Mouse (Mus musculus) cerebellum, postnatal 25 days (tissue): ENCODE data around the gene Akap2.

Source experiments
- DNase-seq, 2 experiments: peaks; one replicate each; pipeline ENCODE4 v3.0.0; 2021; ENCODE audit warnings: mixed read lengths in 2 of 2

The Akap2 gene

GRCm38 (mm10) chr4:57717354-57717753 is at the start of gene Akap2:
TSS of gene Akap2 (plus strand) at chr4:57717657.
- no peak for DNase-seq

DNA sequence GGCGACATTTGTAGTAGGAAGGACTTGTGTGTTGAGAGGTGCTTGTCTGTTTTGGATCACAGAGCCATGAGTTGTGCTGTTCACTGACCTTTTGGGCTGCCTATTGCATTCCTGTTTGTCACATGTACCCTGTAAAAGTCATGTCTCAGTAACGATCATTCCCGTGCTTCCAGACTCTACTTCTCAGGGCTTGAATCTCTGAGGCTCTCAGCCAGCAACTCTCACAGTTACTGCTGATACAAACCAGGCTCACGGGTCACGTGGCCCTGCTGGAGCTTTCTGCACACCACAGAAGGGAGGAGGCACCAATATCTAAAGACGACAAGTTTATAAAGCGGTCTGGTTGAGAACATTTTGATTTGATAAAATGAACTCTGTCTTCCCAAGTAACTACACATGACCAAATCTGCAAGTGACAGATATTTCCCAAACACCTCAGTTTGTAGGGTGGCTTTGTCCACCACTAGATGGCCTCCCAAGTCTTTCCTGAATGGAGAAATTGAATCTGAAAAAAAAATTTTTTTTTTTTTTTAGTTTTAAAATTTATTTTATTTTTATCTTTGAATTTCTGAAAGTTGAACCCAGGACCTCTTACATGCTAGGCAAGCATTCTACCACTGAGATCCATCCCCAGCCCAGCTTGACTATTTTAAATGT is 46.5 kb upstream of the Akap2 start:
- DNase-seq: no peak

GRCm38 (mm10) chr4:57672541-57672940 is 44.9 kb upstream of the Akap2 start:
- no peak for DNase-seq

DNA sequence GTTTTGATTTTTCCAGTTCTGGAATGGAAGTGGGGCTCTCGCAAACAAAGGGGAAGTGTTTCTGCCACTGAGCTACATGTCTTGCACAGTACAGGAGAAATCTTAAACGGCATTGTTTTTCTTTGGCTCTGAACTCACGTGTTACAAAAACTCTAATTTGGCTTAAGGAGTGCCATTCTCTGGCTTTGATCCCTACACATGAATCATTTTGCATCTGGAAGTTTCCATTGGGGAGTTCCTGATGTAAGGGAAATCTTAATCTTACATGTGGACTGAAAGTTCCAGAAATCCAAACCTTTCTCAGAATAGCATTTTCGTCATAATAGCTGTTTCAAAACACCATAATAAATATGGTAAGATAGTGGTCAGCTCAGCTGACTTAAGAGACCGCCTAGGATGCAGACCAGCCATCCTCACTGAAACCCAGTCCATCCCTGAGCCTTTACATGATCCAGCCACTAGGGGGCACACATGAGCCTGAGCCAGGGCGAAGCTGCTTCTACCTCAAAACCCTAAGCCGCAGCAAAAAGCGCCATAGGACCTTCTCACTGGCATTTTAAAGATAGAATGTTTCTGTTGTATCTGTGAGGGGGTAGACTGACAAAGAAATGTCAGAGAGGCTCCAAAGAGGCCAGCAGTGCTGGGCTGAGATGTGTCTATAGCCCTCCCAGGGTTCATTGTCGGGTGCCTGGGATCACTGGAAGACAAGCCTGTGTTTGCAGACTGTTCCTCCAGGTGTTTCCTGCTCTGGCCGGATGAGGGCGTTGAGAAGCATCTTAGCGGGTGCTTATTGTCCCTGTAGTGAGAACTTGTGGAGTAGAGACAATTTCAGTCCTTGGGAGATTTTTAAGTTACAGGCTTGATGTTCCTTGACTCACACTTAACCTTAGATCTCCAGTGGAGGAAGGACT is 44.2 kb upstream of the Akap2 start:
- DNase-seq: peak; percentile 88 to 92

DNA sequence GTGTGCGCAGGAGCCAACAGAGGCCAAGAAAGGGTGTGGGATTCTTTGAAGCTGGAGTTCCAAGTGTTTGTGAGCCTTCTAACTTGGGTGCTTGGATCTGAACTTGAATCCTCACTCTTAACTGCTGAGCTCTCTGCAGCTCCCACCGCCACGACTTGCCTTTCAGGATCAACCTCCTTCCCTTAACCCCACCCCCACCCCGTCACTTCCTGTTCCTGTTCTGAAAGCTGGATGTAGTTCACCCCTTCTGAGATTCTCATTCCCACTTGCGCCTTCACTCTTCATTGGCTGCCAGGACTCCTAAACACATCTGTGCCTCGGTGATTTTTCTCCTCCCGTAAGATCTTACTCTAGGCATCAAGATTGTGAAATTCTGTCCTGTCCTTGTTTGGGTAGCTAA is 43.1 kb upstream of the Akap2 start:
- no peak for DNase-seq

DNA sequence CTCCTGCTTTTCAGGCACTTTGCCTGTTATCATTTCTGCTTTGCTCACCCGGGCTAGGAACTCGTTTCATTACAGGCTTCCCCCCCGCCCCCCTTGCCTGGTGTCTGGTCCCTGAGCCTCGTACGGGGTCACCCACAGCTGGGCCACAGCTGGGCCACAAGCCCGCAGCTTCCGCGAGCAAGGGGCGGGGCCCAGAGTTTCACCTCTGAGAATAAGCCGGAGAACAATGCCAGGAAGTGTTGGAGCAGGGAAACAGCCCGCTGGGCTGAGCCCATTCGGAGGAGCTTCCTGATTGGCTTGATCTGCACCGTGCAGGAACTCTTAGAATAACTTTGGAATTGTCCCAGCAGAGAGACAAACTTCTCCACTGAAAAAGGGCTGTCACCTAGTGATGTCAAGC is 42.1 kb upstream of the Akap2 start:
- DNase-seq: peak in 1 of 2 experiments; percentile 38

DNA sequence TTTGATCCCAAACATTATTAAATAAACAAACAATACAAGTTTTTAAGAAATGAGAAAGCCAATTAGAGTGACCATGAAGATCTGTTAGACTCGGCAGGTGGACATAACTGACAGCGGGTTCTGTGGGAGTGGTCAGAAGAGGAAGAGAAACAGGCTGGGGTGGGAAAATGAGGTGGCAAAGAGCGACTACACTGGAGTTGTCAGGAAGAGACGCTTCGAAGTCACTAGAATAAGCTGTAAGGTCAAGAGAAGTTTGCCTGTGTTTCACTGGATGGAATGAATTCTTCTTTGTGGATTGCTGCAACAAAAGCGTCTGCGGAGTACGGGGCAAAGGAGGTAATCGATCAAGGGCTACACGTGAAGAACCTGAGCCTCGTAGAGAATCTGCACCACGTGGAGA is 39.5 kb upstream of the Akap2 start:
- no peak for DNase-seq

GRCm38 (mm10) chr4:57678991-57679457 is 38.4 kb upstream of the Akap2 start:
- DNase-seq: no peak

GRCm38 (mm10) chr4:57680186-57680585 is 37.3 kb upstream of the Akap2 start:
- no peak for DNase-seq

GRCm38 (mm10) chr4:57681511-57681910 is 35.9 kb upstream of the Akap2 start:
- peak; percentile 65 to 73 for DNase-seq

- no peak for DNase-seq
Observed at GRCm38 (mm10) chr4:57682341-57682740, 35.1 kb upstream of the Akap2 start.

- DNase-seq: no peak
Observed at GRCm38 (mm10) chr4:57682944-57683343, 34.5 kb upstream of the Akap2 start.

- no peak for DNase-seq
Observed at GRCm38 (mm10) chr4:57684676-57685215, 32.7 kb upstream of the Akap2 start.

DNA sequence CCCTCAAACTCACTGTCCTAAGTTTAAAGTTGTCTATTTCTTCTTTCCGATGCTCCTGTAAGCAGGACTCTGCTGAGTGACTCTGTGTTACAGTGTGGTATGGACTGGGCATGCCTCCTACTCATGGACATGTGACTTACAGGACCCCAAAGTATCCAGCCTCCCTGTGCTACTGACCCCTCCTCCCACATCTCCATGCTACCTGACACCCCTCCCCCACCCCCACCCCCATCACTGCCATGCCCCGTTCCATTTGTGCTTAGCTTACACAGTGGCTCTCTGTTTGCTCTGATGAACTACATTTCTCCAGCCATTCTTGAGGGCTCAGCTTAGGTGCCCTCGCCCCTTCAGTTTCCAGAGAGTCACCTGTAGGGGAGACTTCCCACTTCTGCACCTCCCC is 30.7 kb upstream of the Akap2 start:
- no peak for DNase-seq

DNA sequence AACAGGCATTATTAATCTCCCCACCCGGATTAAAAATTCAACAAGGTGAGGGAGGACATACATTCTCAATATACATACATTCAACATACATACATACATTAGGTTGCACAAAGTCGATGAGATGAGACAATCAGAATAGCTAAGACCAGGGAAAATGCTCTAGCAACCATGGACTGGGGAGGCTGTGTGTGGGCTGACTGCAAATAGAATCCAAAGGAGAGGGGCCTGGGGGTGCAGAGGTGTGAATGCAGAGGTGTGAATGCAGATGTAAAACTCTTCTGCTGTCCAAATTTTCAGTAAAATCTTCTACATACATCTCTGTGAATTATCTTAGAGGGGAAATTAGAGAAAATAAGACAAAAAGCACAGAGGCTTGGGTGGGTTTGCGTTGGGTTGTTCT is 29.9 kb upstream of the Akap2 start:
- DNase-seq: no peak

DNA sequence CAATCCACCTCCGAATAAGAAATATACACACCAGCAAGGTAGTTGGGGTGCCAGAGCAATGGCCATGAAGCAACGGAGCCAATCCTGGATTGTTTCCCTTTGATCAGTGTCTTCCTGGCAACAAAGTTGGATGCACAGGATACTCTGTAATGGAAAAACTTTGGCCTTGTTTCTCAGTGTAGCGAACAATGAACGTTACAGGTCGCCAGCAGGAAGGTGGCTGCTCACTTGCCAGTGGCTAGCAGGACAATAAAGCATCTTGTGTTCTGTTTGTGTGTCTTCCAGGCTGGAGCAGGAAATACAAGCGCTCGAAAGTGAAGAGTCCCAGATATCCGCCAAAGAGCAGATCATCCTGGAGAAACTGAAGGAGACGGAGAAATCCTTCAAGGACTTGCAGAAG is 29.3 kb upstream of the Akap2 start:
- no peak for DNase-seq

DNA sequence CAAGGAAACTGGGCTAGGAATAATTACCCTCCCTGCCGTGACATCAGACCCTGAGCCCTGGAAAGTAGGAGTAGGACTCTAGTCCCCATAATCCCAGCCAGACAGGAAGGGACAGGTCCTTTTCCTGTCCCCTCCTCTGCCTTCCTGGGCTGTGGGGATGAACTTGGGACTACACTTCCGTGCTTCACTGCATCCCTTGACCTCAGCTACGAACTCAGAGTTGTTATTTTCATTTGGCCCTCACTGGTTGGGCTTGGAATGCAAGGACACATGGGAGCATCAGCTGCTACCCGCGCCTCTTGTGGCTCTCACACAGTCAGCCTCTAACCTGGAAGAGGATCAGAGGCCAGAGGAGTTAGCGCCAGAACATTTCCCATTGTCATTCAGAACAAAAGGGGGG is 27.5 kb upstream of the Akap2 start:
- no peak for DNase-seq

DNA sequence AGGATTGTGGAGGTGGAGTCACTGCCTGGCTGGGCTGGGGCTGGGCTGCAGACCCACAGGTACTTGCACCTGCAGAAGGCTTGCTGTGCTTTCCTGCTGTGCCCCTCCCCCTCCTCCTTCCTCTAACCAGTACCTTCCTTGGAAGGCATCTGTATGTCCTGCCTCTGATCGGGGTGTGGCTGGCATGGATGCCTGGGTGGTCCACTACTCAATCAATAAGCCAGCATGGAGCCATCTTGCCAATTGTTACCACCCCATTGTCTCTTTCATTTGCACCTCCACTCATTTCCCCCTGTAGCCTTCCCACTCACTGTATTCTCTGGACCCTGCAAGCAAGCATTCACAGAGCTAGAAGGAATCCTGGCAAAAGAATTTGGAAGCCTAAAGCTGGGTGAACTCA is 26.7 kb upstream of the Akap2 start:
- no peak for DNase-seq

DNA sequence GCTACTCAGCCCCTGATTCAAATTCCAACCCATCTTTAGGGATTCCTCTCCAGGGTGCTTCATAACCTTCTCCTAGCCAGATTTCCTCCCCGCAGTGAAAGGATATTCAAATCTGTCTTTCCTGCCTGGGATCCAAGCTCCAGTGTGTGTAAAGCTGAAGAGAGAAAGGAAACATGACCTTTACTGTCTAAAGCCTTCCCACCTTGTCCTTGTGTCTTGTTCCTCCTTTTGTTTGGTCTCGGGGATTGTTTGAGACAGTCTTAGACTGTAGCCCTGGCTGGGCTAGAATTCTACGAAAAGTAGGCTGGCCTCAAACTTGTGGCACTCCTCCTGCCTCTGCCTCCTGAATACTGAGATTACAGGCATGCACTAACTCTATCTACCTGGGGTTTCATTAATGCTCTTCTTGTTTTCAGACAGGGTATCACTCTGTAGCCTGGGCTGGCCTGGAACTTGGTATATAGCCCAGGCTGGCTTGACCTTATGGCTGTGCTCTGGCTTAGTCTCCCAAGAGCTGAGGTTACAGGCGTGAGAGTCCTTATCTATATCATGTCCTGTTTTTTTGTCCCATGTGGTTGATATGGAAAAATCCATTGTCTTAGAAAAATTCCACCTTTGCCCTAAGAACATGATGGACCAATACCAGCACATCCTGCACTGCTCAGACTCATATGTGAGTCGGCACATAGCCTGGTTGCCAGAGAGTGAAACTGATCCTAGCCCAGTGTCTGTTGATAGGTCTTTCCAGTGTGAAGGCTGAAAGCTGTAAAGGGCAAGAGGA is 22.9 kb upstream of the Akap2 start:
- DNase-seq: no peak

DNA sequence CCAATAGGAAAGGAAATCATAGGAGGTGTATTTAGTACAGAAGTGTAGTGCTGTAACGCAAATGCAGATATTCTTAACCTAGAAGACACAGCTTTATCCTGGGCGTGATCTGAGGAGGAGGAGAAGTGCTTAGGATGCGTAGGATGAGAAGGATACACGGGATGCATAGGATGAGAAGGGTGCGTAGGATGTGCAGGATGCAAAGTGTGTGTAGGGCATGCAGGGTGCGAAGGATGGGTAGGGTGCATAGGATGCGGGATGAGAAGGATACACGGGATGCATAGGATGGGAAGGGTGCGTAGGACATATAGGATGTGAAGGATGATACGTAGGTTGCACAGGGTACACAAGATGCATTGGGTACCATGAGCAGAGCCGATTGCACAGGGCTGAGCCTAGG is 20.5 kb upstream of the Akap2 start:
- no peak for DNase-seq

- DNase-seq: no peak
Observed at GRCm38 (mm10) chr4:57697918-57698611, 19.4 kb upstream of the Akap2 start.

DNA sequence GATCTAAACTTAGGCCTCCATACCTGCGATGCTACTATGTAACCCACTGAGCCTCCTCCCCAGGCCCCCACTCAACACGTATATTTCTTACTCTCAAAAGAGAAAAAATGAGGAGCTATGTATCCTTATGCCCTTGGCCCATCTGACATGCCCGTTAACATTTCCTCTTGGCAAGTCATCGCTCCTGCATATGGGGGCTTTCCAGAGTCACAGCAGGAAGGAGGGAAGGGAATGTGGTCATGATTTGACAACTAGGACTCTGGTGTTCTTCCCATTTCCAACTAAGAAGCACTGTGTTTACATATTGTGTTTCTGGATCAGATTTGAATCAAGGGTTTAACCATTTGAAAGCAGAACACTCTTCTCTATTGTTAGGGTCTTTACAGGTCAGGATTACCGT is 15.9 kb upstream of the Akap2 start:
- peak in 1 of 2 experiments; percentile 19 for DNase-seq
